Mouse (Mus musculus) forebrain, embryonic 13.5 days (tissue): ENCODE measurements at regions not wholly inside any gene's neighbourhood (a gene's known extent, or its start where the extent isn't known, plus 50 kb on each side); places are given as distances from the start of the nearest gene placed in this dataset.

ENCODE experiments used
- ATAC-seq: fragments of 200-750 bp; cut with Nextera tagmentation; 2 replicates; pipeline ENCODE4 v1.8.0; 2017
- H3K27ac ChIP-seq: fragments of 300-500 bp; sonication (generic); 2 replicates; pipeline ENCODE4 v1.5.1; 2015; ENCODE audit warnings: inconsistent platforms, mild to moderate bottlenecking, moderate library complexity
- H3K27me3 ChIP-seq: fragments of 300-500 bp; sonication (generic); 2 replicates; pipeline ENCODE4 v1.6.1; 2015; ENCODE audit warnings: mild to moderate bottlenecking, inconsistent platforms
- H3K36me3 ChIP-seq: fragments of 300-500 bp; sonication (generic); 2 replicates; pipeline ENCODE4 v1.6.1; 2015; ENCODE audit warnings: mild to moderate bottlenecking, inconsistent platforms; ENCODE audit not compliant: poor library complexity, severe bottlenecking
- H3K4me1 ChIP-seq: fragments of 300-500 bp; sonication (generic); 2 replicates; pipeline ENCODE4 v1.6.1; 2015; ENCODE audit warnings: inconsistent platforms
- H3K4me2 ChIP-seq: fragments of 300-500 bp; sonication (generic); 2 replicates; pipeline ENCODE4 v1.6.1; 2015; ENCODE audit warnings: inconsistent platforms, mild to moderate bottlenecking, moderate library complexity
- H3K4me3 ChIP-seq: fragments of 300-500 bp; sonication (generic); 2 replicates; pipeline ENCODE4 v1.5.1; 2015; ENCODE audit warnings: mild to moderate bottlenecking, inconsistent platforms
- H3K9ac ChIP-seq: fragments of 300-500 bp; sonication (generic); 2 replicates; pipeline ENCODE4 v1.6.1; 2015; ENCODE audit warnings: mild to moderate bottlenecking, inconsistent platforms
- H3K9me3 ChIP-seq: fragments of 300-500 bp; sonication (generic); replicated peaks from 2 replicates; pipeline ENCODE4 v1.6.1; 2016; ENCODE audit warnings: inconsistent platforms
- WGBS: fragments of 180-500 bp; shearing (Covaris S2); methylation state at CpG from one replicate; pipeline ENCODE4 v1.1.7; 2015; 5-methylcytosine and 5-hydroxymethylcytosine counted together

DNA sequence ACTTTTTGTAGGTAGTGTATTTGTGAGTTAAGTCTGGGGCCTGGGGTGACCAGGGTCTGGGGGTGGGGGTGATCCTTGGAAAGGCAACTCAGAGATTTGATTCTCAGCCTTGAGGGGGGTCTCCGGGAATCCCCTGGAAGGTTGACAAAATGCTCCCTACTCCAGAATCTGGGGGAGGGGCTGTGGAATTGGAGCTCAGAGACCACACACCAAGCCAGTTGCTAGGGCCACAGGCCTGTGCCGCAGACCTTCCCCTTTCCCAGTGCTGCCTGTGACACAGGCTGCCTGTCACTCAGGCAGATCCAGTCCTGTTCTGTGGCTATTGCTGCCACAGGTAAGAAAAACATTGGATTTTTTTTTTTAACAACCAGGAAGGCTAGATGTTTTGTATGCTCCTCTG is 89.0 kb upstream of the Ercc6l2 start:
- WGBS: 17% methylated on average over 2 of the region's 2 CpGs
- H3K27me3 ChIP-seq: peaks cover 6% of the 10 kb centered on the region; the same call in 1 of the 2 replicates
- H3K4me3 ChIP-seq: no peak overlapping the region
- no peaks in the 10 kb centered on the region for H3K36me3 ChIP-seq
- H3K9me3 ChIP-seq: no peaks in the 10 kb centered on the region; the same call in 1 of the 2 replicates
- 0 out of 2 replicates have a peak, but pooled peaks cover 4% of the 10 kb centered on the region for H3K4me1 ChIP-seq
- H3K9ac ChIP-seq: no peak overlapping the region
- ATAC-seq: no peak
- H3K4me2 ChIP-seq: no peak overlapping the region
- H3K27ac ChIP-seq: no peak overlapping the region

DNA sequence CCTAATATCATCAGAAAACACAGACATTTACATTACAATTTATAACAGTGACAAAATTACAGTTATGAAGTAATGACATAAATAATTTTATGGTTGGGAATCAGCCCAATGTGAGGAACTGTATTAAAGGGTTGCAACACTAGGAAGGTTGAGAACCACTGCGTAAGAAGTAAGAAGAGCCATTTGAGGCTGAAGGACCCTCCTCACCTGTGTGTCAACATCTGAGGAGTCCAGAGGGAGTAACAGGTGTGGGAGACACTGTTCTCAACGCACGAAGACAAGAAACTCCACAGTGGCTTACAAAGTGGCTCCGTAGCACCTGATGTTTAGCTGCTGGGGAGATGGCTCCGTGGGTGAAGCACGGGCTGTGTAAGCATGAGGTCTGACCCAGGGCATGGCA is 88.5 kb upstream of the Ercc6l2 start:
- Histone ChIP-seq H3K27ac (no peak overlapping the region), H3K4me2 (no peak overlapping the region)
- 90% methylated on average over 6 of the region's 6 CpGs for WGBS

DNA sequence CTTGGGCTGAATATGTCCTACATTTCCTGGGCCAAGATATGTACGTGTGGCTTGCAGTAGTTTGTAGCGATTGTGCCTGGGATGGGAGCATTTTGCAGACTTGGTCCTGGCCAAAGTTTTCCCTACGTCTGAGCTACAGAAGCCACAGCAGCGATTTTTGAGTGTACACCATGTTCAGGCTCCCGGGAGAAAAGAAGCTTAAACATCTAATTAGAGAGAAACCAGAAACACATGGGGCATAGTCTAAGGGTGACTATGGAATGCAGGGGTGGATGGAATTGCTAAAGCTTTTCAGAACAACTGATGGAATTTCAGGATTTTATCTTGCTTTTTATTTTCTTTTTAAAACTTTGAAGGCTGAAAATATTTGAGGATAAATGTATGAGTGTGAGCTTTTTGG is 79.3 kb upstream of the Ercc6l2 start:
- WGBS: 89% methylated on average over 5 of the region's 5 CpGs
- Histone ChIP-seq H3K9me3 (no peaks in the 10 kb centered on the region; the same call in 1 of the 2 replicates), H3K27me3 (no peaks in the 10 kb centered on the region), H3K4me1 (no peaks in the 10 kb centered on the region), H3K9ac (no peak overlapping the region), H3K36me3 (no peaks in the 10 kb centered on the region), H3K27ac (no peak overlapping the region), H3K4me2 (no peak overlapping the region), H3K4me3 (no peak overlapping the region)
- no peak for ATAC-seq

More for the DNA sequence above, 88.5 kb upstream of the Ercc6l2 start:
- Histone ChIP-seq H3K9me3 (no peaks in the 10 kb centered on the region; the same call in 1 of the 2 replicates), H3K4me3 (no peak overlapping the region), H3K4me1 (0 out of 2 replicates have a peak, but pooled peaks cover 4% of the 10 kb centered on the region), H3K36me3 (no peaks in the 10 kb centered on the region), H3K27me3 (peaks cover 1% of the 10 kb centered on the region; the same call in 1 of the 2 replicates), H3K9ac (no peak overlapping the region)
- ATAC-seq: no peak

DNA sequence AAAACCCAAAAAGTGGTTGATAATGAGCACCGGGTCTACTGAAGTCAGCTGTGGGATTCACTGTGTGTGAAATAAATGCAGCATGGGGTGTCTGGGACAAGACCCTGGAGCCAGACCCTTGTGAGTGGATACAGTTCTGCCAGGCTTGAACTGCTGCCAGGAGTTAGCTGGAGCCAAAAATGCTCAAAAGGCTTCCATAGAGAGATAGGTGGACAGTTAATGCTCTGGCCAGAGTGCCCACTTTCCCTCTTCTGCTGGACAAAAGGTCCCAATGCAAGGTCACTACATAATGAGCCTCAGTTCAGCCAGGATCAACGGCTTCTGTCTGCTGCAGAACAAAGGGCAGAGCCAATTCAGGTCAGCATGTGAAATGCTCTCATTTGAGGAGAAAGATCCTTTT is 73.2 kb upstream of the Ercc6l2 start:
- Histone ChIP-seq H3K4me1 (peaks cover 3% of the 10 kb centered on the region; the same call in 1 of the 2 replicates), H3K27ac (no peak overlapping the region), H3K27me3 (no peaks in the 10 kb centered on the region), H3K9ac (no peak overlapping the region), H3K4me2 (no peak overlapping the region), H3K9me3 (no peaks in the 10 kb centered on the region; the same call in 1 of the 2 replicates), H3K4me3 (no peak overlapping the region), H3K36me3 (no peaks in the 10 kb centered on the region)
- 43% methylated on average over 2 of the region's 2 CpGs for WGBS
- ATAC-seq: no peak

DNA sequence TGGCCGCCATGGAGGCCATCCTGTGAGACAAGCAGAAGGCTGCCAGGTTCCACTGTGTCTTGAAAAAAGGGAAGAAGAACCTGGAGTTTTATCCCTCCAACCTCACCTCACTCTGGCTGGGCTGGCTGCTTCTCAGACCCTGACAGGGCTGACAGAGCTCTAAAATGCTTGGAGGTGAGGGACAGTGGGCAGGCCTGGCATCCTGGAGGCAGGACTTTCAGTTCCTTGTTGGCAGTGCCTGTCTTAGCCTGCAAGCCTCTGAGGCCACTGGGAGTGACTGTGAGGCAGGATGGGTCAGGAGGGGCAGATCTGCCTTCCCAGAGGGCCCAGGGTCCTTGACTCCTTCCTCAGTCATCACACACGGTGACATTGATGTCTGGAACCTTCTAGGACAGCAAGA is 66.3 kb upstream of the Ercc6l2 start:
- Histone ChIP-seq H3K27ac (no peak overlapping the region), H3K9me3 (peaks cover 6% of the 10 kb centered on the region; the same call in 1 of the 2 replicates), H3K36me3 (no peaks in the 10 kb centered on the region), H3K4me2 (no peak overlapping the region), H3K9ac (no peak overlapping the region), H3K4me1 (no peaks in the 10 kb centered on the region), H3K4me3 (no peak overlapping the region), H3K27me3 (no peaks in the 10 kb centered on the region)
- 93% methylated on average over 2 of the region's 2 CpGs for WGBS
- no peak for ATAC-seq

DNA sequence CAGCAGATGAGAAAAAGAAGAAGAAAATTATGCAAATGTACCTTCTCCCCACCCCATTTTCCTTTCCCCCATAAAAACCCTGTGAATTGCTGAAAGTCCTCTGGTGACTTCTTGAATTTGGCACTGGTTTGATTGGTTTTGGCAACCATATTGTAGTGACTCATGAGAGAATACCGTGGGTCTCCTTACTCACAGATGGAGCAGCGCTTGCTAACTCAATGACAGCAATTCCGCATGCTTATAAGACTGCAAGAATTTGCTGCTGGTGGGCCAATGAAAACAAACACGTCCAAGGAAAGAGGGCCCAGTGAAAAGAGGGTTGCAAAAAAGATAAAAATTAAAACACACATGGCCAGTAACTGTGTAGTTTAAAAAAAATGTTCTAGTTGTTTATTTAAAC is 65.0 kb upstream of the Ercc6l2 start:
- ATAC-seq: no peak
- Histone ChIP-seq H3K27me3 (no peaks in the 10 kb centered on the region), H3K27ac (no peak overlapping the region), H3K4me3 (no peak overlapping the region), H3K9me3 (peaks cover 6% of the 10 kb centered on the region; the same call in 1 of the 2 replicates), H3K4me2 (no peak overlapping the region), H3K9ac (no peak overlapping the region), H3K36me3 (no peaks in the 10 kb centered on the region), H3K4me1 (no peaks in the 10 kb centered on the region)
- WGBS: 79% methylated on average over 4 of the region's 4 CpGs

DNA sequence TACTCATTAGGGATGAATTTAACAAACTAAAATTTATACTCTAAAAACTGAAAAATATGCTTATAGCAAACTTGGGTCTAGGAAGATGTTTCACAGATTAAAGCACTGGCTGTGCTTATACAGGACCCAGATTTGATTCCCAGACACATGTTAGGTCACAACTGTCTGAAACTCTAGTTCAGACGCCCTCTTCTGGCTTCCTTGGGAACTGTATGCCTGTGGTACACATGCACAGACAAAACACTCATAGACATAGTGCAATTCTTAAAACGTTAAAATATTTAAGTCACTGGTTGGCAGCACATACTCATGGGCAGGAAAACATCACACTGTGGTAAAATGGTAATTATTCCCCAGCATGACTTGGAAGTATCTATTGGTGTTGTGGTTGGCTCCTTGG is 63.8 kb upstream of the Ercc6l2 start:
- 72% methylated on average over 2 of the region's 2 CpGs for WGBS
- Histone ChIP-seq H3K27me3 (no peaks in the 10 kb centered on the region), H3K9me3 (peaks cover 6% of the 10 kb centered on the region; the same call in 1 of the 2 replicates), H3K27ac (no peak overlapping the region), H3K9ac (no peak overlapping the region), H3K4me2 (no peak overlapping the region), H3K4me3 (no peak overlapping the region), H3K4me1 (no peaks in the 10 kb centered on the region), H3K36me3 (no peaks in the 10 kb centered on the region)
- ATAC-seq: no peak

DNA sequence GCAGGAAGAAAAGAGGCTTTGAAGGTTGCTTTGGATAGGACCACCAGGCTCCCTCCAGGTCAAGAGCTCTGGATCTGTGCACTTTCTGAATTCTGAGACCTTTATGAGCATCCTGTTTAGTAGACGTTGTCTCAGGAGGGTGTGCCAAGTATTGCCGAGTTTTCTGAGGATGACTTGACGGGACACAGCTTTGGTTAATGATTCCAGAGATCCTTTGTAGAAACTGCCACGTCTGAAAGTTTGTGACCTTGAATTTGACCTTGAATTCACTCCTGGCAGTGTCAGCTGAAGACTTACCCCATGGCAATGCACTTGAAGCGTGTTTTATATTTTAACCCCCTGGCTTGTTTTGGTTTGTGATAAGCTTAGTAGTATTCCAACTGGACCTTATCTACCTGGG is 58.0 kb upstream of the Ercc6l2 start:
- no peak overlapping the region for H3K27ac ChIP-seq

DNA sequence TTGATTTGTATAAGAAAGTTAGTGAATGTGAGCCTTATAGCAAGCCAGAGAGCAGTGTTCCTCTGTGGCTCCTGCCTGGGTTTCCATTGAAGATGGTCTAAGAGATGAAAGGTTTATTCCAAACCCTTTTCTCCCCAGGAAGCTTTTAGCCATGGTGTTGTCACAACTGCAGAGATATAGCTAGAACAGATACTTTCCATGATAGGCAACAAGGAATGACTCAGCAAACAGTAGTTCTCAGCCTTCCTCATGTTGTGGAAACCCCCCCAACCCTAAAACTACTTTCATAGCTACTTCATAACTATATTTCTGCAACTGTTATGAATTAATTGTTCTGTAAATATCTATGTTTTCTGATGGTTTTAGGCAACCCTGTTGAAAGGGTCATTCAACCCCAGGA is 53.5 kb upstream of the Ercc6l2 start:
- Histone ChIP-seq H3K27ac (no peak overlapping the region), H3K36me3 (no peaks in the 10 kb centered on the region), H3K4me1 (no peaks in the 10 kb centered on the region), H3K9ac (no peak overlapping the region), H3K4me3 (no peak overlapping the region), H3K4me2 (no peak overlapping the region), H3K9me3 (no peaks in the 10 kb centered on the region), H3K27me3 (no peaks in the 10 kb centered on the region)
- ATAC-seq: no peak

More for the DNA sequence above, 58.0 kb upstream of the Ercc6l2 start:
- no peak for ATAC-seq
- no peak overlapping the region for H3K9ac ChIP-seq
- no peaks in the 10 kb centered on the region for H3K9me3 ChIP-seq
- WGBS: 84% methylated on average over 5 of the region's 5 CpGs
- H3K36me3 ChIP-seq: no peaks in the 10 kb centered on the region
- H3K27me3 ChIP-seq: no peaks in the 10 kb centered on the region
- no peak overlapping the region for H3K4me3 ChIP-seq
- no peaks in the 10 kb centered on the region for H3K4me1 ChIP-seq
- H3K4me2 ChIP-seq: no peak overlapping the region
